Mouse (Mus musculus): ENCODE measurements around the gene Ncmap. TPM values are rescaled to one million over a fixed set of nuclear protein-coding genes. Genes with fewer than 3 reads are reported as not detected.
A peak's percentile ranks its signal among the peaks of the same experiment; 100 is the strongest.

Ncmap gene
- polyA plus RNA-seq (2011; ENCODE audit: insufficient read depth, insufficient read length, low read depth, missing spikeins) = 2.3 TPM in 2 replicates

DNA sequence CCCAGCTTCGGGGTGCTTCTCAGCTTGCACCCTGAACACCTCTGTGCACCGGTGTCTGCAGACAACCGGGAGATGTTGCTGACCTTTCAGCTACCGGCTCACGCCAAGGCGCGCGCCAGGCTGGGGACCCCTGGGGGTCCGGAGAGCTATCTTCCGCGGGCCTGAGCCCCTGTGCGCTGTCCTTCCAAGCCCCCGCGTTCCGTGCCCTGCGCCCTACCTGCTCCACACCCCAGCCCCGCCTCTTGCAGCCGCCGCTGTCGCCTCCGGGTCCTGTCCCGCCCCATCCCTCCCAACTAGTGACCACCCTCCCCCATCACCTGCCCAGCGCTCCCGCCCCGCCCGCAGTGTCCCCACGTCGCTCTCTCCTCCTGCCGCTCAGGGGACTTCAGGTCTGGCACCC lies at the start of gene Ncmap:
TSS of gene Ncmap (minus strand) at position 237 of the 400 bp plus-strand sequence.
- H3K9me3 ChIP-seq (replicated peaks; ENCODE audit: control insufficient read depth, insufficient read depth, low read length, poor library complexity, severe bottlenecking) = no peaks in the 10 kb centered on the region
- TF ChIP-seq POLR2A (IDR thresholded peaks at IDR 0.05; ENCODE audit: insufficient read depth, low read length) (no peak), EP300 (IDR thresholded peaks at IDR 0.05; ENCODE audit: insufficient read depth, low read depth, low read length) (no peak), CTCF (IDR thresholded peaks at IDR 0.05; ENCODE audit: low read depth, low read length) (no peak)
- H3K4me1 ChIP-seq (ENCODE audit: control insufficient read depth, insufficient read depth, low read length) = peaks cover 1% of the 10 kb centered on the region
- no peak within 1 kb of the TSS for H3K27ac ChIP-seq (ENCODE audit: insufficient read depth, low read length)
- H3K9ac ChIP-seq (ENCODE audit: low read depth, poor library complexity, severe bottlenecking) = peak within 1 kb of the TSS; percentile 7
- H3K36me3 ChIP-seq (ENCODE audit: control insufficient read depth, insufficient read depth, low read length, poor library complexity, severe bottlenecking) = no peaks in the 10 kb centered on the region
- no peaks in the 10 kb centered on the region for H3K27me3 ChIP-seq (ENCODE audit: control insufficient read depth, insufficient read depth, low read length, poor library complexity, severe bottlenecking)
- H3K4me3 ChIP-seq (ENCODE audit: low read depth, low read length) = peak within 1 kb of the TSS; percentile 57

DNA sequence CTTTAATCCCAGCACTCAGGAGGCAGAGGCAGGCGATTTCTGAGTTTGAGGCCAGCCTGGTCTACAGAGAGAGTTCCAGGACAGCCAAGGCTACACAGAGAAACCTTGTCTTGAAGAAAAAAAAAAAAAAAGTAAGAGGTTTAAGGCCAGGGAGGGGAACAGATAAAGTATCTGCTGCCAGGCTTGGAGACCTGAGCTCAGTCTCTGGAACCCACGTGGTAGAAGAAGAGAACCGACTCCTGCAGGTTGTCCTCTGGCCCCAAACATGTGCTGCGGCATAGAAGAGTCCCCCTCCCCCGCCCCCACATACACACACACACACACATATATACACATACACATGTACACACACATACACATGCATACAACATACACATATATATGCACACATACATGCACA lies 44.4 kb upstream of the Ncmap start:
- no peak overlapping the region for H3K4me3 ChIP-seq (ENCODE audit: low read depth, low read length)
- no peak overlapping the region for H3K9ac ChIP-seq (ENCODE audit: low read depth, poor library complexity, severe bottlenecking)
- H3K36me3 ChIP-seq (ENCODE audit: control insufficient read depth, insufficient read depth, low read length, poor library complexity, severe bottlenecking) = no peaks in the 10 kb centered on the region
- TF ChIP-seq EP300 (IDR thresholded peaks at IDR 0.05; ENCODE audit: insufficient read depth, low read depth, low read length) (no peak), POLR2A (IDR thresholded peaks at IDR 0.05; ENCODE audit: insufficient read depth, low read length) (no peak), CTCF (IDR thresholded peaks at IDR 0.05; ENCODE audit: low read depth, low read length) (no peak)
- H3K27ac ChIP-seq (ENCODE audit: insufficient read depth, low read length) = no peak overlapping the region
- H3K9me3 ChIP-seq (replicated peaks; ENCODE audit: control insufficient read depth, insufficient read depth, low read length, poor library complexity, severe bottlenecking) = no peaks in the 10 kb centered on the region
- peaks cover 3% of the 10 kb centered on the region for H3K4me1 ChIP-seq (ENCODE audit: control insufficient read depth, insufficient read depth, low read length)
- no peaks in the 10 kb centered on the region for H3K27me3 ChIP-seq (ENCODE audit: control insufficient read depth, insufficient read depth, low read length, poor library complexity, severe bottlenecking)

DNA sequence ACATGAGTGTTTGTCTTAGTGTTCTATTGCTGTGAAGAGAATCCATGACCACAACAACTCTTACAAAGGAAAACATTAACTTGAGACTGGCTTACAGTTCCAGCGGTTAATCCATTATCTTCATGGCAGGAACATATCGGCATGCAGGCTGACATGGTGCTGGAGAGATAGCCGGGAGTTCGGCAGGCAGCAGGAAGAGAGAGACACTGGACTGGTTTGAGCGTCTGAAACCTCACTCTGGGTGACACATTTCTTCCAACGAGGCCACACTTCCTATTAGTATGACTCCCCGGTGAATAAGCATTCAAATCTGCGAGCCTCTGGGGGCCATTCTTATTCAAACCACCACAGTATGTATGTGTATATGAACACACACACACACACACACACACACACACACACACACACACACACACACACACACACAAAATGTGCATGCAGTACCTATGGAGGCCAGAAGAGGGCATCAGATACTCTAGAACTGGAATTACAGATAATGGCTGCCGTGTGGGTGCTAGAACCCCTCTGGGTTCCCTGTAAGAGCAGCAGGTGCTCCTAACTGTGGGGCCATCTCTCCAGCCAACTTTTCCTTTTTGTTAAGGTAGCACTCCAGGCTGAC lies 42.0 kb upstream of the Ncmap start:
- Histone ChIP-seq H3K36me3 (ENCODE audit: control insufficient read depth, insufficient read depth, low read length, poor library complexity, severe bottlenecking) (no peaks in the 10 kb centered on the region), H3K27ac (ENCODE audit: insufficient read depth, low read length) (peak overlapping the region; percentile 48; the same call in 1 of the 2 replicates), H3K4me1 (ENCODE audit: control insufficient read depth, insufficient read depth, low read length) (peaks cover 3% of the 10 kb centered on the region), H3K27me3 (ENCODE audit: control insufficient read depth, insufficient read depth, low read length, poor library complexity, severe bottlenecking) (no peaks in the 10 kb centered on the region), H3K9me3 (replicated peaks; ENCODE audit: control insufficient read depth, insufficient read depth, low read length, poor library complexity, severe bottlenecking) (no peaks in the 10 kb centered on the region), H3K4me3 (ENCODE audit: low read depth, low read length) (no peak overlapping the region), H3K9ac (ENCODE audit: low read depth, poor library complexity, severe bottlenecking) (0 out of 2 replicates have a peak overlapping the region, but pooled peaks have one; percentile 22)
- TF ChIP-seq EP300 (IDR thresholded peaks at IDR 0.05; ENCODE audit: insufficient read depth, low read depth, low read length) (0 out of 2 replicates have a peak, but pooled peaks have one; percentile 38), CTCF (IDR thresholded peaks at IDR 0.05; ENCODE audit: low read depth, low read length) (peak; percentile 23), POLR2A (IDR thresholded peaks at IDR 0.05; ENCODE audit: insufficient read depth, low read length) (no peak)

- peaks cover 3% of the 10 kb centered on the region for H3K4me1 ChIP-seq (ENCODE audit: control insufficient read depth, insufficient read depth, low read length)
- H3K27me3 ChIP-seq (ENCODE audit: control insufficient read depth, insufficient read depth, low read length, poor library complexity, severe bottlenecking) = no peaks in the 10 kb centered on the region
- no peak overlapping the region; the same call in 1 of the 2 replicates for H3K4me3 ChIP-seq (ENCODE audit: low read depth, low read length)
- H3K36me3 ChIP-seq (ENCODE audit: control insufficient read depth, insufficient read depth, low read length, poor library complexity, severe bottlenecking) = no peaks in the 10 kb centered on the region
- 0 out of 2 replicates have a peak overlapping the region, but pooled peaks have one; percentile 14 for H3K9ac ChIP-seq (ENCODE audit: low read depth, poor library complexity, severe bottlenecking)
- TF ChIP-seq POLR2A (IDR thresholded peaks at IDR 0.05; ENCODE audit: insufficient read depth, low read length) = no peak
- 0 out of 2 replicates have a peak, but pooled peaks have one; percentile 53 for TF ChIP-seq EP300 (IDR thresholded peaks at IDR 0.05; ENCODE audit: insufficient read depth, low read depth, low read length)
- TF ChIP-seq CTCF (IDR thresholded peaks at IDR 0.05; ENCODE audit: low read depth, low read length) = no peak
- H3K27ac ChIP-seq (ENCODE audit: insufficient read depth, low read length) = peak overlapping the region; percentile 82
- H3K9me3 ChIP-seq (replicated peaks; ENCODE audit: control insufficient read depth, insufficient read depth, low read length, poor library complexity, severe bottlenecking) = no peaks in the 10 kb centered on the region
Measured at GRCm38 (mm10) chr4:135439188-135439647, 41.2 kb upstream of the Ncmap start.

GRCm38 (mm10) chr4:135437924-135438323 lies 39.9 kb upstream of the Ncmap start:
- H3K27ac ChIP-seq (ENCODE audit: insufficient read depth, low read length) = no peak overlapping the region

GRCm38 (mm10) chr4:135436291-135436690 lies 38.3 kb upstream of the Ncmap start:
- peaks cover 3% of the 10 kb centered on the region for H3K4me1 ChIP-seq (ENCODE audit: control insufficient read depth, insufficient read depth, low read length)
- H3K9ac ChIP-seq (ENCODE audit: low read depth, poor library complexity, severe bottlenecking) = no peak overlapping the region
- 0 out of 2 replicates have a peak overlapping the region, but pooled peaks have one; percentile 2 for H3K4me3 ChIP-seq (ENCODE audit: low read depth, low read length)
- H3K36me3 ChIP-seq (ENCODE audit: control insufficient read depth, insufficient read depth, low read length, poor library complexity, severe bottlenecking) = no peaks in the 10 kb centered on the region
- H3K27me3 ChIP-seq (ENCODE audit: control insufficient read depth, insufficient read depth, low read length, poor library complexity, severe bottlenecking) = no peaks in the 10 kb centered on the region
- TF ChIP-seq POLR2A (IDR thresholded peaks at IDR 0.05; ENCODE audit: insufficient read depth, low read length) (no peak), CTCF (IDR thresholded peaks at IDR 0.05; ENCODE audit: low read depth, low read length) (no peak), EP300 (IDR thresholded peaks at IDR 0.05; ENCODE audit: insufficient read depth, low read depth, low read length) (no peak)
- H3K27ac ChIP-seq (ENCODE audit: insufficient read depth, low read length) = no peak overlapping the region
- no peaks in the 10 kb centered on the region for H3K9me3 ChIP-seq (replicated peaks; ENCODE audit: control insufficient read depth, insufficient read depth, low read length, poor library complexity, severe bottlenecking)

More at GRCm38 (mm10) chr4:135437924-135438323, 39.9 kb upstream of the Ncmap start:
- Histone ChIP-seq H3K4me1 (ENCODE audit: control insufficient read depth, insufficient read depth, low read length) (peaks cover 3% of the 10 kb centered on the region), H3K36me3 (ENCODE audit: control insufficient read depth, insufficient read depth, low read length, poor library complexity, severe bottlenecking) (no peaks in the 10 kb centered on the region), H3K9me3 (replicated peaks; ENCODE audit: control insufficient read depth, insufficient read depth, low read length, poor library complexity, severe bottlenecking) (no peaks in the 10 kb centered on the region), H3K4me3 (ENCODE audit: low read depth, low read length) (no peak overlapping the region), H3K9ac (ENCODE audit: low read depth, poor library complexity, severe bottlenecking) (no peak overlapping the region), H3K27me3 (ENCODE audit: control insufficient read depth, insufficient read depth, low read length, poor library complexity, severe bottlenecking) (no peaks in the 10 kb centered on the region)
- TF ChIP-seq POLR2A (IDR thresholded peaks at IDR 0.05; ENCODE audit: insufficient read depth, low read length) (no peak), CTCF (IDR thresholded peaks at IDR 0.05; ENCODE audit: low read depth, low read length) (no peak), EP300 (IDR thresholded peaks at IDR 0.05; ENCODE audit: insufficient read depth, low read depth, low read length) (no peak)
